Mouse (Mus musculus) cerebellum, adult 2 months (tissue): ENCODE results near the gene BC051019. TPM values are rescaled to one million over a fixed set of nuclear protein-coding genes. Genes with fewer than 3 reads are reported as not detected.

Experiments
- DNase-seq, 2 experiments: peaks; one replicate each; pipeline ENCODE4 v3.0.0; 2021
- H3K27ac ChIP-seq: fragments of 200-500 bp; 2 replicates; pipeline ENCODE4 v1.5.1; 2012; ENCODE audit warnings: low read length, control low read depth, inconsistent platforms; ENCODE audit not compliant: insufficient read depth
- H3K27me3 ChIP-seq: fragments of 200-500 bp; 2 replicates; pipeline ENCODE4 v1.6.1; 2012; ENCODE audit warnings: inconsistent platforms, mild to moderate bottlenecking, low read length, moderate library complexity; ENCODE audit not compliant: control insufficient read depth, insufficient read depth
- H3K4me1 ChIP-seq: fragments of 200-500 bp; 2 replicates; pipeline ENCODE4 v1.6.1; 2011; ENCODE audit warnings: low read length; ENCODE audit not compliant: control insufficient read depth, insufficient read depth
- H3K4me3 ChIP-seq: fragments of 200-500 bp; replicated peaks from 2 replicates; pipeline ENCODE3; 2011; ENCODE audit warnings: mild to moderate bottlenecking, low read depth, low read length, control low read depth; ENCODE audit not compliant: insufficient read depth
- CTCF ChIP-seq: fragments of 200-500 bp; IDR thresholded peaks from 2 replicates; pipeline ENCODE4 v1.5.1; 2011; ENCODE audit warnings: low read depth, mild to moderate bottlenecking, control low read depth, low read length, moderate library complexity, borderline replicate concordance; ENCODE audit not compliant: insufficient read depth
- POLR2A ChIP-seq: fragments of 200-500 bp; IDR thresholded peaks from 2 replicates; pipeline ENCODE4 v1.6.1; 2011; ENCODE audit warnings: low read length, control low read depth, borderline replicate concordance; ENCODE audit not compliant: insufficient read depth
- WGBS: fragments of 180-500 bp; shearing (Covaris S2); methylation state at CpG from one replicate; pipeline ENCODE4 v1.1.7; 2018; 5-methylcytosine and 5-hydroxymethylcytosine counted together
- polyA plus RNA-seq: library from polyadenylated mRNA; depleted of rRNA; stranded (reverse); fragments of >200 nt; gene quantifications from 2 replicates; pipeline ENCODE4 v1.2.3, GENCODE M21; 2012

BC051019 gene
- polyA plus RNA-seq, 1 experiment = 0.20 TPM

DNA sequence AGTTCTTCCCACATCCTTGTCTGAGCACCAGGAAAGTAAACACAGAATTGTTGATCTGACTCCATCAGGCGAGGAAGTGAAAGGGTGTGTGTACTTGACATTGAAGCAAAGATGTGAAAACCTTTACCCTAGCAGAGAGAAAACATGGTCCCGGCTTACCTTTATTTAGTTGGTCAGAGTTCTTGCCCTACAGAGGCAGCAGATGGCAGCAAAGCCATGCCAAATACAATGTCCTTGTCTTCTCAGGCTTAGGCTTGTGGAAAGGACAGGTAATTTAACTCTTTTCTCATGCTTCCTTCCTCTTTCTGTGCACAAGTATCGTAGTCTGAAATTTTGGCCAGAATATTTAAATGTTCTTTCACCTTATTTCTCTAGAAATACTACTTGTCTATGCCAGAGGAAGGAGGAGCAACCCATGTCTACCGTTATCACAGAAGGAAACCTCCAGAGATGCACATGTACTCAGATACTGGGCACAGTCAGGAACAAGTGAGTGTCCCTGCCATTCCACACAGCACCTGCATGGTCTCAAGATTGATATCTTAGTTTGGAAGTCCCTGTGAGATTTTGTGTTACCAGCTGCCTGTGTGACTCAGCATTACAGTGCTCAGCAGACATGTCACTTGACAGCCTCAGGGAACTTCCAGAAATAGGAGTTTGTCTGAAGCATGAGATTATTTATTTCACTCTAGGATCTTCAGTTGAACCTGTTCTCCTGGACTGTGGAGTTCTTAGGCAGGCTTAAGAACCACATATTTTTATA lies 16.4 kb downstream of the BC051019 start:
- H3K27ac ChIP-seq = no peak overlapping the region
- DNase-seq = peak; percentile 74 to 77
- no peak overlapping the region for H3K4me3 ChIP-seq
- peaks cover 3% of the 10 kb centered on the region for H3K4me1 ChIP-seq
- WGBS = 21% methylated on average over 4 of the region's 4 CpGs
- TF ChIP-seq POLR2A (no peak), CTCF (peak; percentile 81)
- H3K27me3 ChIP-seq = no peaks in the 10 kb centered on the region

DNA sequence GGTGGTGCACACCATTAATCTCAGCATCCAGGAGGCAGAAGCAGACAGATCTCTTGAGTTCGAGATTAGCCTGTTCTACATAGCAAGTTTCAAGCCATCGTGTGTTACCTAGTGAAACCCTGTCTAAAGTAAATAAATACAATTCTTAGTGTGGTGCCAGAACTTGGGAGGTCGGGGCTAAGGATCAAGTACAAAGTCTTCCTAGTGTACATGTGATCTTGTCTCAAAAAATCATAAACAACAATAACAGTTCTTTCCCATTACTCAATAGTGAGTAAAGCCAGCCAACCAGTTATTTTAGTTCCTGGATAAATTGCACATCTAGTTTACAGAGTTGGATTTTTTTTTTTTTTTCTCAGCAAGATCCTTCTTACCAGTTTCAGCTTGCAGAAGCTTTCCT lies 19.2 kb downstream of the BC051019 start:
- Histone ChIP-seq H3K4me1 (peaks cover 3% of the 10 kb centered on the region), H3K27me3 (no peaks in the 10 kb centered on the region), H3K4me3 (no peak overlapping the region), H3K27ac (no peak overlapping the region)
- TF ChIP-seq POLR2A (no peak), CTCF (no peak)
- no peak for DNase-seq
- 73% methylated on average over 3 of the region's 3 CpGs for WGBS

DNA sequence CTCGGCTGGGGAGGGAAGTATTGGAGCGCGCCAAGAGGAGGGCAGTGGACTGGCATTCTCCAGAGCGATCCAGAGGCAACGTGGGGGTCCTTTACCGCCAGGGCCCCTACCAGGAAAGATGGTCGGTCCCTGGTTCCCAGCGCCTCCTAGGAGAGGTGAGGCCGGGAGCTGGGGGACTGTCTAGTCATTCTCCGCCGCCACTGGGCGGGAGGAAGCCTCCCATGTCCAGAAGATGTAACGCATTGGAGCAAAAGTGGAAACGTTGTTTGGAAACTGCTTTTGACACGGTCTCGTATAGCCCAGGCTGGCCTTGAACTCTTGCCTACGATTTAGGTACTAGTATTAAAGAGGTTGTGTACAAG lies 19.7 kb downstream of the BC051019 start:
- peak overlapping the region; percentile 80 for H3K4me3 ChIP-seq
- no peak for TF ChIP-seq CTCF
- TF ChIP-seq POLR2A = no peak
- no peak overlapping the region for H3K27ac ChIP-seq
- H3K4me1 ChIP-seq = peaks cover 3% of the 10 kb centered on the region
- no peaks in the 10 kb centered on the region for H3K27me3 ChIP-seq
- 7% methylated on average over 17 of the region's 17 CpGs for whole genome bisulfite sequencing
- no peak for DNase-seq

DNA sequence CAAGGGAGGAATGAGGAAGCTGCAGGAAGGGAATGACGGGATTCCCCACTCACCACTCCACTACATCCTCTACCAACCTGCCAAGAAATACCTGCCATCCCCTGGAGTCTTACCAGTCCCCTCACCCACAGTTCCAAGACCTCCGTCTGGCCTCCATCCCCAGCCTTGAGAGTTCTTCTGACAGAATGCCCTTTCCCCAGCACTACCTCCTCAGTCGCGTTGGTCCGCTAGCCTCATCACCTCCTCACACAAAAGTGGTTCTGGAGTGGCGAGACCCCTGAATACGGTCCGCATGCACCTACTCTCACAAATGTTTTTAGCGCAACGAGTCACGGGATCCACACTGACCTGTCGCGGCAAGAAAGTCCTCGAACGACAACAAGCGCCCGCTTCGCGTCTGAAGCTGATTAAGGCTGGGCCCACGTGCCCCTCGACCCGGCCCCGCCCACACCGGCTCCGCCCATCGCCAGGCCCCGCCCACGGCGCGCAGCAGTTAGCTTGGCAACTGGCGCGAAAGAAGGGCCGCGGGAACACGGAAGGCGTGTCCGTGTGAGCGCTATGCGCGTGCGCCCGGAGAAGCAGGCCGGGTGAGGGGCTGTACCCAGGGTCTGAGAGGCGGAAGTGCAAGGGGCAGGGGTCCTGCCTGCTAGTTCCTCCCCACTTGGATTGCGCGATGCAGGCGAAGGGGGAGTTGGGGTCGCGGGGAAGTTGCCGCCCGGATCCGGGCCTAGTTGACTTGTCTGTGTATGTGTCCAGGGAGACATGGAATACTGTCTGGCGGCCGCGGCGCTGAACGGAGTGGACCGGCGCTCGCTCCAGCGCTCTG lies 20.2 kb downstream of the BC051019 start, which contains the start of the genes St5 and Akip1:
Gene St5 (minus strand): TSS at position 416 of the 826 bp plus-strand sequence.
Gene Akip1 (plus strand): TSS at position 501 of the 826 bp plus-strand sequence.
- no peak for TF ChIP-seq CTCF
- TF ChIP-seq POLR2A = peak; percentile 50; the same call in 1 of the 2 replicates
- H3K27me3 ChIP-seq = no peaks in the 10 kb centered on the region
- no peak within 1 kb of the TSS for H3K27ac ChIP-seq
- H3K4me3 ChIP-seq = peak within 1 kb of the TSS; percentile 80
- peak; percentile 85 to 89 for DNase-seq
- WGBS = under 1% methylated on average over 61 of the region's 61 CpGs
- H3K4me1 ChIP-seq = peaks cover 3% of the 10 kb centered on the region

DNA sequence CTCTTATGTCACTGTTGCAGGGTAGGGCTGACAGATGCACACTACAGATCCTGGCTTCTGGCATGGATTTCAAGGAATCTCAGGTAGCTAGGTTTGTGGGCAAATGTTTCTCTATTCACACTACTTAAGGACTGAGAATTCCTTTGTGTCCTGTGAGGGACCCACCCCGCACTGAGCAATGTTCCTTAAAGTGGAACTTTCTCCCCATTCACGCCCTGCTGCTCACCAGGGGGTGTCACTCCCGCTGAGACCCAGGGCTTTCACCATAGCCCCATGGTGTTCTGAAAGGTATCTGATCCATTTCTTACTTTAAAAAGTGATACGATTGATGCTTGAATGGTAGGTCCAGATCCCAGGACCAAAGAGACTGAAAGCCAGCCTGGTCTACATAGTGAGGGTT lies 20.9 kb downstream of the BC051019 start:
- 45% methylated on average over 4 of the region's 4 CpGs for WGBS
- Histone ChIP-seq H3K4me3 (no peak overlapping the region), H3K27ac (no peak overlapping the region)

DNA sequence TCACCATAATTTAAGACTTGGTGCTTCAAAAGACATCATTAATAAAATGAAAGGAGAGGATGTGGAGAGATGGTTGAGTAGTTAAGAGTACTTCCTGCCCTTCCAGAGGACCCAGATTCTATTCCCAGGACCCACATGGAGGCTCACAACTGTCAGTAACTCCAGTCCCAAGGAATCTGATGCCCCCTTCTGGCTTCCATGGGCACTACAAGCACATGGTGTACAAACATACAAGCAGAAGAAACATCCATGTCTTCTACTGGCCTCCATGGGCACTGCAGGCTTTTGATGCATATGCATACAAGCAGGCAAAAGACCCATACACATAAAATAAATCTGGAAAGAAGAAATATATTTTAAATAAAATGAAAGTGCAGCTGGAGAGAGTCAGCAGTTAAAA lies 23.4 kb downstream of the BC051019 start:
- Histone ChIP-seq H3K27me3 (no peaks in the 10 kb centered on the region; the same call in 1 of the 2 replicates), H3K4me3 (no peak overlapping the region), H3K27ac (no peak overlapping the region), H3K4me1 (no peaks in the 10 kb centered on the region; the same call in 1 of the 2 replicates)
- no peak for DNase-seq
- TF ChIP-seq CTCF = no peak
- no peak for TF ChIP-seq POLR2A

More for the DNA sequence above, 20.9 kb downstream of the BC051019 start:
- no peak for TF ChIP-seq CTCF
- TF ChIP-seq POLR2A = no peak
- H3K27me3 ChIP-seq = no peaks in the 10 kb centered on the region; the same call in 1 of the 2 replicates
- peaks cover 3% of the 10 kb centered on the region for H3K4me1 ChIP-seq
- peak in 1 of 2 experiments; percentile 14 for DNase-seq

DNA sequence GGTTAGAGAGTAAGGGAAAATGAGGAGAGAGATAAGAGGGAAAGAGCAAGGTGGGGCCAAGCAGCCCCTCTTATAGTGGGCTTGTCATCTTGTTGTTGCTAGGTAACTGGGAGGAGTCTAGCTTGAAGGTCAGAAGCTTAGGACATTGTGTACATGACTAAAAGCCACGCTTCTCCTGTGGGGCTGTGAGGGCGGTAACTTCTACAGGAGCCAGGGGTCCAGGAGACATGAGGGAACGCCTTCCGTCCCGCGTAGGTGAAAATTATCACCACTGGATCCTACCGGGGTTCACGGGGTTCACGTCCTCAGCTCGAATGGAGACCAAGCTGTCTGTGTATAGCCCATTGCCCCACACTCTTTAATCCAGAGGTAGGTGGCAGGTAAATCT lies 28.3 kb downstream of the BC051019 start:
- 94% methylated on average over 10 of the region's 10 CpGs for WGBS

DNA sequence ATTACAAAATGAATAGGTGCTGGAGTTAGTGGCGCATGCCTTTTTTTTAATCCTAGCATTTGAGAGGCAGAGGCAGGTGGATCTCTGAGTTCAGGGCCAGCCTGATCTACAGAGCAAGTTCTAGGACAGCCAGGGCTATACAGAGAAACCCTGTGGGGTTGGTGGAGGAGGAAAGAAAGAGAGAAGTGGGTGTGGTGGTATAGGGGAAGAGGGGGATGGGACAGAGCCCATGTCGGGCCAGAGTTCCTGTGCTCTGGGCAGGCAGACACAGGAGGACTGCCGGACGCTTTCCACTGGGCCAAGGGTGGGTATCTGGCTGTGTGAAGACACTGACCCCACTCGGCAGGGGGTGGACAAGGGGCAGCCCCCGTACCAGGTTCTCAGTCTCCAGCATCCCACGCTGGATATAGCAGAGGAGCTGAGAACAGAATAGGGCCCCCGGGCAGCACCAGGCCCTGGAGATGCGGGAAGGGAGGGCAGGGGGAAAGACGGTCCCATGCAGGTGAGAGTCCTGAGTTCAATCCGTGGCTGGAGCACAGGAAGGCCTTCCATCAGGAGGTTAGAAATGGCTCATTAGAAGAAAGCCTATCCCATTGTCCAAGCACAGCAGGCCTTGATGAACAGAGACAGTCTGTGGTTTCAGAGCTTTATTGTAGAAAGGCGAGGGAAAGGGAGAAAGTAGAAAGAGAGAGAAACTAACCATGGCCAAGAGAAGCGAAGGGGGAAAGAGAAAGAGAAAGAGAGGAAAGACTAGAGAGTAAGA lies 28.9 kb downstream of the BC051019 start:
- DNase-seq = no peak
- no peak overlapping the region for H3K4me3 ChIP-seq
- no peaks in the 10 kb centered on the region for H3K4me1 ChIP-seq
- TF ChIP-seq POLR2A (no peak), CTCF (no peak)
- H3K27me3 ChIP-seq = no peaks in the 10 kb centered on the region; the same call in 1 of the 2 replicates
- H3K27ac ChIP-seq = no peak overlapping the region
- WGBS = 78% methylated on average over 13 of the region's 13 CpGs

More for the DNA sequence above, 28.3 kb downstream of the BC051019 start:
- no peak for TF ChIP-seq POLR2A
- no peaks in the 10 kb centered on the region for H3K4me1 ChIP-seq
- no peaks in the 10 kb centered on the region; the same call in 1 of the 2 replicates for H3K27me3 ChIP-seq
- no peak overlapping the region for H3K4me3 ChIP-seq
- no peak overlapping the region for H3K27ac ChIP-seq
- no peak for DNase-seq
